Mouse (Mus musculus) retina, embryonic 14.5 days (tissue): ENCODE measurements at regions not wholly inside any gene's neighbourhood (a gene's known extent, or its start where the extent isn't known, plus 50 kb on each side); places are given as distances from the start of the nearest gene placed in this dataset.
A peak's percentile ranks its signal among the peaks of the same experiment; 100 is the strongest.

Experiments
- DNase-seq: peaks from one replicate; pipeline ENCODE4 v3.0.0-alpha.2; 2015; ENCODE audit warnings: low spot score

DNA sequence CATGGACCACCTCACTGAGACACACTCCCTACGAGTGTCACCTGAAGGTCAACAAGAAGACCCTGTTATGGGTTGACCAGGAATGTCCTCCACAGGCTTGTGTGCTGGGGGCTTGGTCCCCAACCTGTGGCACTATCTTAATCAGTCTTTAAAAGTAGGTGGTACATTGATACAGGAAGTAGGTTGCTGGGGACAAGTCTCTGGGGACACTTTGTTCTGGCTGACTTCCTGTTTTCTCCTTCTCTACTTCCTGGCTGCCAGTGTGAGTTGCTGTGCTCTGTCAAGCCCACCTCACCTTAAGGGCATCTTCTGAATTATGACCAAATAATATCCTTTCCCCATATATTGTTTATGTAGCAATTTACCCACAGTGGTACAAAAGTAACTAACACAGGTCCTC is 96.1 kb downstream of the Cct6b start:
- DNase-seq, result no peak

DNA sequence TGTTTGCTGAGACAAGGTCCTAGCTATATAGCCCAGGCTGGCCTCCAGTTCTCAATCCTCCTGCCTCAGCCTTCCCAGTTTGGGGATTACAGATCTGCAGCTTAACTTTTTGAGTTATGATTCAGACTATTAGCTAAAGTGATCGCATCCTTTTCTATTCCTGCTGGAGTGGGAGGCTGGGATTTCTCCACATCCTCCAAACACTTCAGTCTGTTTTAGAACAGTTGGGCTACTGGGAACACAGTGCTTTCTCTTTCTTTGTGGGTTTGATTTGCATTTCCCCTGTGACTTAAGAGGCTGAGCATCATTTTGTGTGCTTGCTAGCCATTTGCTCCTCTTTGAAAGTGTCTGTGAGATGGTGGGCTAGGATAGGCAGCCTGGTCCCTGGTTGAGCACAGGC is 100.0 kb downstream of the Cct6b start:
- no peak for DNase-seq

DNA sequence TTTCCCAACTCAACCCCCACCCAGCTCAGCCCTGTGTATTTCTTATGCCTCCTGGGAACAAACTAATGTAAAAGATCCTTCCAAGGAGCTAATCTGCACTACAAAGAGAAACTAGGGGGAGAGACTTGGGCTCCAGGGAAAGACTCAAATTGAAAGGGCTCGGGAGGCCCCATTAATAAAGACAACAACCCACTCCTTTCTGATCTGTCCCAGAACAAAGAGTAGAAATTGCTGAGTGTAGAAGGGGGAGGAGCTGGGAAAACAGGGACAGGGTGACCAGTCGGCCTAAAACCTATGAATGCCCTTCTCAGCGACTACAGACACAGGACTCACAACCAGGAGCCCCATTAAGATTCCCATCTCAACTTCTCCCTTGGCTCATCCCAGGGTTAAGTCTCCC is 102.0 kb downstream of the Cct6b start:
- no peak for DNase-seq

DNA sequence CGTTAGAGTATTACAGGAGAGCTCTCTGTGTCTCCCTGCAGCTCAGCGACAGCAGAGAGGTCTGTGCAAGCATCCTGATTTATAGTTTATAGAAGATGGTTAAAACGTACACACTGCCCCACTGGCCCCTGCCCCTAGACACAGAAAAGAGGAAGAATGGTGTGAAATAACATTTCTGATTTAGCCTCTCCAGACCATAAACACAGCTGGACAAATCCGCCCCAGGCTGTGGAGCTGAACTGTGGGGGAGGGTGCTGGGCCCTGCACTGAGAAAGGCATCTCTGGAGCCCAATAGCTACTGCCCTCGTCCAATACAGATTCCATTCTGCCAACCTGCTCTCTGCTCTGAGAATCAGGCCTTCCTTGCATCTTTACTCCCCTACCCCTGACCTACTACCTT is 112.4 kb downstream of the Cct6b start:
- no peak for DNase-seq

DNA sequence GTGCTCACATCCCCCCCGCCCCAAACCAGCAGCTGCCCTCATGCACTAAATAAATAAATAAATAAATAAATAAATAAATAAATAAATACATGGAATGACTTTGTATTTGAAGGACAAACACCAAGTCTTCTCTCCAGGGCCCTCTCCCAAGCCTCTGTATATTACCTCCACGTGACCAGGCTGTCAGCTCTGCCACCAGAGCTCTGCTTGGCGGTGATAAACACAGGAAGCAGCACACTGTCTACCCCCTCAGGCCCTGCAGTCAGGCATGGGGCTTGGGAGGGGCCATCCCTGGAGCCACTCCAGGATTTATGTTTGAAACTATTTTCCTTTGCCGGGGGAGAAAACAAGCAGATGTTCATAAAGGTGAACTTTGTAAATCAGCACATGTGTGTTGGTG is 125.6 kb downstream of the Cct6b start:
- no peak for DNase-seq

DNA sequence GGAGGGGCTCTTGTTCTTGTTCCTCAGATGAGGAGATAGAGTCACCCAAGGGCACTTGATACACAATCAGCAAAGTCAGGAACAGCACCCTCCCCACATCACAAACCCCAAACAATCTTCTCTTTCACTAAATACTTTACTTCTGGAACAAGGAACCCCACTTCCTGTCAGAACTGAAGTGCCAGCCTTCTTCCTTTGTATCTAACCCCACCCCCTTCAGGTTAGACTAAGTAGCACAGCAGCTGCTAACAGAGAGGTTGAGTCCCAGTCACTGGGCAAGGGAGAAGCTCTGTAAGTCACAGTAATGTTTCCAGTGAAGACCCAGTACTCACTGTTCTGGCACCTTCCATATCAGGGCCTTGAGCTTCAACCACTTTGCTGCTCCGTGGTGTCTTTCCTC is 131.9 kb downstream of the Cct6b start:
- DNase-seq, result no peak

DNA sequence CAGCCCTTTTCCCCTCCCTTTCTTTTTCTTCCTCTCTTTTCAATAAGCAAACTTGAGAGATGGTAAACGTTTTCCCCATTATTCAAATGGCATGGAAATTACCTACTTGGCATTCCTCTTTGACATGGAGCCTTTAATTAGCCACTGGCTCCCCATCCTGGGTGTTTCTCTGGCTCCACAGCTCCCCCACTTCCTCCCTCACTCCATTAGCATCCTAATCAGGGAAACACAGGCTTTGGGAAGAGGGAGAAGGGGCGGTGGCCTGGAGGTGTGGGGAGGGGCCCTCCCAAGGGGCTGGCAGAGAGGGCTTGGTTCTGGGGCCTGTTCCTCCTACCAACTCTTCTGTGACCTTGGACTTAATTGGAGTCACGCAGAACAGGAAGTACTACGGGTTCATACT is 132.7 kb downstream of the Cct6b start:
- DNase-seq, result no peak

DNA sequence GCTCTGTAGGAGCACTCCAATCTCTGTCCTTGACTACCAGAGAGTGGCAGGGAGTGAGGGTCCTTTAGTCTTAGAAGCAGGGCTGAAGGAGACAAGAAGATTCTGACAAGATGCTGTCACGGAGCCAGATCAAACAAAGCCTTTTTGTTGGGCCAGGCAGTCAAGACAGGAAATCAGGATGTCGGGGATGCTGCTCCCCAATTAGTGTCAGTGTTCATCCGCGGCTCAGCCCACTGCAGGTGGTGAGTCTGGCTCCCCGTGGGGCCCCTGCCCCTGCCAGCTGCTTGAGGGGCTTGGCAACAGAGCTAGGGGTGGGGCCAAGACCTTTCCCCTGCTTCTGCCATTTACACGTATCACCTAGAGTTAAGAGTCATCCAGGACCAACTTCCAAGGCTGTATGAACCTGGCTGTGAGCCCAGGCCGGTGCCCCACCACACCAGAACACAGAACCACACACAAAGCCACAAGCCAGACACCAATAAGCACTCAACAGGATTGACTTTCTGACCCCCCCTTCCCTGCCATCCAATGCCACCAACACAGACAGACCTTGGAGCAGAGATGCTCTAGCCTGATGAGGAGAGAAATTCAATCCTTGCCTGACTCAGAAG is 137.5 kb downstream of the Cct6b start:
- no peak for DNase-seq

DNA sequence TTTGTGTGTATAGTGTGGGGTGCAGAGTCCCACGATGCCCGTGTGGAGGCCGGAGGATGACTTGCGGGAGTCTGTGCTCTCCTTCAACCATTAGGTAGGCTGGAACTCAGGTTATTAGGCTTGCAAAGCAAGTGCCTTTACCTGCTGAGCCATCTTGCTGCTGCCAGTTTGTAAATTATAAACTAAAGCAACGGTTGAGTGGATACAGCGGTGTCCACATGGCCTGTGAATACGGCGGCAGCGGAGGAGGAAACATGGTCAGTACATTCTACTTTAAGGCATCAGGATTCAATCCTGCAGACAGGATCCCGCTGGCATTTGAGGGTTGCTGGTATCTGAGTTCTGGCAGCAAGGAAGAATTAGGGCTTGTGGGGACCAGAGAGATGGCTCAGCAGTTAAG is 143.1 kb downstream of the Cct6b start:
- no peak for DNase-seq

DNA sequence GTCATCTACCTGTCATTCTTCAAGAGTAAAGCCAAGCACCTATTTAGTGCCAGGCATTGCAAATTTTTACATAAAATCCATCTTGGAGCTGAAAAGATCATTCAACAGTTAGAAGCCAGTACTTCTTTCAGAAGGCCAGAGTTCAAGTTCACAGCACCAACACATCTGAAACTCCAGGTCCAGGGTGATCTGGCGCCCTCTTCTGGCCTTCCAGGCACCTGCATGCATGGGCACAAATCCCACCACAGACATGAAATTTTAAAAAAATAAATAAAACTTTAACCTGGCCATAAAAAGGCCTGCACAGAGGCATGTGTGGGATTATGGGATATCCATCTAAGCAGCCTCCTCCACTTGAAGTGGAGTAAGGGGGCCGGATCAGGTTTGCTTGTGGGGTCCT is 144.7 kb downstream of the Cct6b start:
- DNase-seq, result no peak

DNA sequence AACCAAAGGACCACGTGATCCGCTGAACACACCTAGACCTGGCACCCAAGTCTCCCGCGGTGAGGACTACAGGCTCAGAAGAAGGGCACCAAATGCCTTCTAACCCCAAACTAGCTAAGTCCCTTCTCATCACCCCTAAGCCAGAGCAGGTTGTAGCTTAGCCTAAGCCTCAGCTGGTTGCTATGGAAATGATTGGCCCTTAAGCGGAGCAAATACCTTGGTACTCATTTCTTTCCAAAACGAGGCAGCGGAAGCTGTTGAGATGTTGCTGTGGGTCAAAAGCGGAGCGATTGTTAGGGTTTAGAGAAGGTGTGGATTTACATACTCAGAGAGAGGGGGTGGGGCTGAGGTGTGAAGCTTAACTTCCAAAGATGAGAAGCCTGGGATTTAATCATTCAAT is 145.7 kb downstream of the Cct6b start:
- no peak for DNase-seq

DNA sequence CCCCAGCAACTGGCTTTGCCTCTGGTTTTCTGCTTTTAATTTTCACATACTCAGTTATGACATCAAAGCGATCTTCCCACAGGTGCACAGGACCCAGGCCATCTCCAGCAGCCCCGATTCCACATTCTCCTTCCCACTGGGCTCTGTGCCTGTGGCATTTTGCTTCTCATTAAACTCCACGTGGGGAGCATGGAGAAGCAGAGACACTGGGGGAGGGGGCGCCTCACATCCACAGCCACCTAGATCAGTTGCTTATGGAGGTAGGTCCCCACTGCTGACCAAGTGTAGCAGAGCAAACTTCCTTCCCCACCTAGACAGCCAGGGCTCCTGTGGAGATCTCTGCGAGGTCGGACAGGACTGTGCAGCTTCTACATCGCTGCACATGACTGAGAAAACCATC is 147.3 kb downstream of the Cct6b start:
- DNase-seq, result no peak

DNA sequence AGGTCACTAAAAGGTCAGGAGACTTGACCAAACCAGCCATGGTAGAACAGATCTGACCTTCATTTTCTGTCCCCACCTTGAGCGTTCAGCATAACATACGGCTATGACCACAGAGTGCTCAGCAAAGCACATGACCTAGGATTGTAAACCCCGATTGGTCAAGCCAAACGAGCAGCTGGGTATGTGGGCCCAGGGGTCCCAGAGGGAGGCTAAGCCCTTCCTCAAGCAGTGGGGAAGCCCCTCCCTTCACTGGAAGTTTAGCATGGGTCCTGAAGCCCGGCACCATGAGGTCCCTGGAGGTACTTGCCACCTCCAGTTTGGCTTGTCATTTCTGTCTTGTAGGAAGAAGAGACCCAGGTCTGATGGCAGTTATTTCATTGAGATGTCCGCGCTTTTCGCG is 149.8 kb downstream of the Cct6b start:
- no peak for DNase-seq

DNA sequence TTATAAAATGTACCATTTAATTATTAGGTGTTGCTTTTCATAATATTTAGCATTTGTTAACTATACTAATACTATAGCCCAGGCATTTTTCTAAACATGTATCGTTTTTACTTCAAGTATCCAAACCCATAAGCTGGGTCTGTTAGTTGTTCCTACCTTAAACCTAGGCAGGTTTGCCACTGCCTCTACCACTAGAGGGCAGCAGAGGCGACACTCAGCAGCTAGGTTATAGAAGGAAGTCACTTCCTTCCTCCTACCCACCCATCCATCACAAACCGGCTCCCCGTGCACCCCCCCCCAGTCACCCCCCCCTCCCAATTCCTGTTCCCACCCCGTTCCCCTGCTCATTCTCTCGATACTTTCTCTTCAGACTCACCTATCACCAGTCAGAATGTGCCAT is 150.6 kb downstream of the Cct6b start:
- peak; percentile 81 for DNase-seq

DNA sequence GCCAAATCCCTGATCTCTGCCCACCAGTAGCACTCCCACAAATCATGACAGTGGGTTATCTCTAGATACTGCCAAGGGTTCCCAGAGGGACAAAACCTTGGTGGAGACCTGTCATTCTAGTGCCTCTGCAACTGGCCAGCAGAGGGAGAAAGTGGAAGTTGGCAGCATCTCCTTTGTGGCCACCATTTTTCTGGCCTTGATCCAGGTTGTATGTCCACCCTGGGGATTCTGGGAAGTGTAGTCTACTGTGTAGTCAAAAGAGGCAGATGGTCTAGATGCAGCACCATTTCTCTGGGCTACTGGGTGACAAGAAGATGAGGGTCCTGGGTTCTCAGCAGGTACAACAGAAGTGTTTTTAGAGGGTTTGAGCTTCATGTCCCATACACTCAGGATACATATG is 152.1 kb downstream of the Cct6b start:
- peak; percentile 44 for DNase-seq

DNA sequence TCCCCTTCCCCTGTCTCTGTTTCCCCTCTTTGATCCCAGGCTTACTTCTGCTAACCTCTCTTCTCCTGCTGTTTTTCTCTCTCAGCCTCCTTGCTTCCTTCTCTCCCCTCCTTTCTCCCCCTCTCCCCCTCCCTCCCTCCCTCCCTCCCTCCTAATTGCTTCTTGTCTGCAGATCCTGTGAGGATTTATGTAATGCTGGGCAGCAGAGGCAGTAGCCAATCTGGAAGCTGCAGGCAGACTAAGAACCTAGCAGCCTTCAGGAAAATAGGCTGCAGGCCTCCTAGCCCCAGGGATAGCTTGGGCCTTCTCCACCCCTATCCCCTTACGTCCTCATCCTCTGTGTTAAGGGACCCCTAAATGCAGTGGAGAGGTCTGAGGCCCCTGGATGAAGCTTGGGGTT is 155.2 kb downstream of the Cct6b start:
- no peak for DNase-seq

DNA sequence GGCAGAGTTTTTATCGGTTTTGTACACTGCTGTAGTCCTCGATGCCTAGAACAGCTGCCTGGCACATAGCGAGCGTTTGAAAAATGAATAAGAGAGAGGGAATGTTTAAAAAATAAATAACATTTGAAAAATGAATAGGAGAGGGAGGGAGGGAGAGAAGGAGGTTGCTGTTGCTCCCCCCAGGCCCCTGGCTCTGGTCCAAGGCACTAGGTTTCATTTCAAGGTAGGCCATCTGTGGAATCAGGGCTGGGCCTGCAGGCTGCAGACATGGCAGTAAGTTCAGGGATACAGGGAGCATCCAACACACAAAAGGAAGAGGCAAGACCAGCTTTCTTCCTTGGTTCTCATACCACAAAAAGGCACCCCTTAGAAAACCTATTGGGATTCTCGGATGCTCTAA is 156.5 kb downstream of the Cct6b start:
- no peak for DNase-seq

DNA sequence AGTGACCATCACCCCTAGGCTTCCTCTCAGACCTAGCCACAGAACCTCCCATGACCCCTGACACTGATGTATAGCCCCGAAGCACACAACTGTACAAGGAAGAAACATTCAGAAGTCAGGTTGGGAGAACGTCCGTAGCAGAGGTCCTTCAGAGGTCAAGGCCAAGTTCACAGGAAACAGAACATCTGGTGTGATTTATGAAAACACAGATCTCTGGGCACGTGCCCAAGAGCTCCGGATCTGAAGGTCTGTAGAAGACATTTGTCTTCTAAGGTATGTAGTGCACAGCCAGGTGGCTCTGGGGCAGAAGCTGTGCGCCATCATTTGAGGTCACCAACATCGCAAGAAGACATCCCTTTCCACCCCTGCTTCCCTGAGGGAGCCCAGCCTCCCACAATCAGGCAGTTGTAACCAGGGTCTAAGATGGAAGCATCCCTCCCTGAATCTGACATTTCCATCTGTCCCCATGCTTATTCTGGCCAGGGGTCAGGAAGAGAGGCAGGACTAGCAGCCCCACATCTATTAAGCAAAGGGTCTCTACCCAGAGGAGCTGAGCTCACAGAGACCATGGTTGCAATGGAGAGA is 159.8 kb downstream of the Cct6b start:
- DNase-seq, result no peak

DNA sequence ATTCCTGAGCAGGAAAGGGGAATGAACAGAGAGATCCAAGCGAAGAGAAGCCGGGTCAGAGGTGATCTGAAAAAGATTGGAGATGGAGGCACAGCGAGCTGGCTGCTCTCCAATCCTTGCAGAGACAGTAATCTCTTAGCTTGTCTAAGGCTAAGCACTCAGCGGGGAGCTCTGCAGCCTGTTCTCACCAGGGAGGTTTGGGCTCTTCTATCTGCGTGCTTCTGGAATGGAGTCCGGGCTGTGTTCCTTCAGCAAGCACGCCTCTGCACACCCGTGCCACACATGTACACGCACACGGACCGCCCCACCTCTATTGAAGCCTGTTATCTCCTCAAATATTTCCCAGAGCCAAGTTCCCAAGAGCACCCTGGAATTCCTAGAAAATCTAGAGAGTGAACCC is 161.3 kb downstream of the Cct6b start:
- peak; percentile 34 for DNase-seq

DNA sequence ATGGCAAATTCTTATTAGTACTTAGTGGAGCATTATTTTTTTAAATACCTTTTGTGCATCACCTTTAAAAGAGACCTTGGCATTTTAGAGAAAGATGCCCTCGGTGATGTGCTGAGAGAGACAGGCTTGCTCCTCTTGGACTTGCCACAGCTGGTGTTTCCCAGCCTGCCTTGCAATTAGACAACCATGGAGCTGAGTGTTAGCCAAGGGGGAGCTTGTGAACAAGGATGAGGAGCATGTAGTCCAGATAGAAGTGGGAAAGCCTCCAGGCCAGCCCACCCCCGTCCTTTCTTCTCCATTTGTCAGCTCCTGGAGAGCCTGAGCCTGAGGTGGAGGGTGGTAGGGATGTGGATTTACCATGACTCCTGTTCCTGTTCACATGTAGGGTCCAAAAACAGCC is 161.9 kb downstream of the Cct6b start:
- DNase-seq, result no peak

DNA sequence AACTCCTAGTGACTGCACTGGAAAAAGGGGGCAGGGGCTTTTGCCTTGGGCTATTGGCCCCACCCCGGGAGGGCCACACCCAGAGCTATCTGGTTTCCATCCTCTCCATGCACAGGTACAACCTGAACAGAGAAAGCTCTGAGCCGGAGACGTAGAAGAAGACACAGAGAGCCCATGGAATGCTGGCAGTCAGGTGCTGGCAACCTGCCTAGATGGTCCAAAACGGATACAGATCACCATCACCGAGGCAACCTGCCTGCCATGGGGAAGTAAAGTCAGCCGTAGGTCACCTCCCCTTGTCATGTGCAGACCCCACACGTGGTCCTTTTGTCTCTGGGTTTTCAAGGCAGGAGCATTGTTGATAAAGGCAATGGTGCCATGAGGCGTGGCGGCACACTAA is 164.0 kb downstream of the Cct6b start:
- no peak for DNase-seq

DNA sequence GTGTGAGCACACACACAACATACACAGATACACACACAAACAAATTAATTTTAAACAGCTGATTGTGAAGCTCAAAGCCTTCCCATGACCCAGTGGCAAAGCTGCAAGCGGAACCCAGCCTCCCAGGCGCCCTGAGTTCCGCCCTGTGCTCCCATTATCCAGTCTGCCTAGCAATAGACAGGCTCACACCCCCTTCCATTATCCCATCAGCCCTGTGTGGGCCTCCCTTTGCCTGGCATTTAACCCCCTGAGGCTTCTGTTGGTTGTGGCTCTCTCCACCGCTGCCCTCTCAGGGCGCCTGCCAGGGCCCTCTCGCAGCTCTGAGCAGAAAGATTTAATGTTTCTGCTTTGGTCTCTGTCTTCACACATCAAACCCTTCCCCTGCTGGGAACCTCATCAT is 166.4 kb downstream of the Cct6b start:
- no peak for DNase-seq

DNA sequence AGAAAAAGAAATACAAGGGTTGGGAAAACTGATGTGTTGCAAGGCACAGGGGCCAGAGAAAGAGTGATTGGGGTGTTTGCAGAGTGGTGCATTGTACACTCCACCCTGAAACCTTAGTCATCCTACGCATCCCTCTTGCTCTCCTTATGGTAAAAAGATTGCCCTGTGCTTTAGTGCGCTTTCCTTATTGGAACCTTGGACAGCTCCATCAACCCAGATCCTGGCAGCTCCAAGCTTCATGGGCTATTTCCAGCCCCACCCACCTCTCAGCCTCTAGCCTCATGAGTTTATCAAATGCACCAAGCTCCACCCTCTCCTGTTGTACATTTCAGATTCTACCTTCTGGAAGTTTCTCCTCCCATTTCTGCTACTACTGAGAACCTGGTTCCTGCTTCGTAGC is 167.3 kb downstream of the Cct6b start:
- no peak for DNase-seq

DNA sequence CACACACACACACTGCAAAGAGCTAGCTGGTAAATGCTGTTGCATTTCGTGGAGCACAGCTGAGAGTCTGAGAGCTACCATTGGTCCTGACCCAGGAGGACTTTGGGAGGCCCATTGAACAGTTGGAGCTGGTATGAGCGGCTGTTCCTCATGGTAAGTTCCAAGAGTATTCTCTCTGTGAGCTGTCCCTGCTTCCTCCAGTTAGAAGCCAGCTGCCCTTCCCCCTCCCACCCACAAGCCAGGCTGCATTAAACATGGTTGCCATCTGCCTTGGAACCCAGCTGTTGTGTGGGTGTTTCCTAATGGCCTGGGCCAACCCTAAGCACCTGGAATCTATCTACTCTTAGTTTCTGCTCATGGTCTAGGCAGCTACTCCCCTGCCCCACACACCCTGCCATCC is 174.4 kb downstream of the Cct6b start:
- no peak for DNase-seq

DNA sequence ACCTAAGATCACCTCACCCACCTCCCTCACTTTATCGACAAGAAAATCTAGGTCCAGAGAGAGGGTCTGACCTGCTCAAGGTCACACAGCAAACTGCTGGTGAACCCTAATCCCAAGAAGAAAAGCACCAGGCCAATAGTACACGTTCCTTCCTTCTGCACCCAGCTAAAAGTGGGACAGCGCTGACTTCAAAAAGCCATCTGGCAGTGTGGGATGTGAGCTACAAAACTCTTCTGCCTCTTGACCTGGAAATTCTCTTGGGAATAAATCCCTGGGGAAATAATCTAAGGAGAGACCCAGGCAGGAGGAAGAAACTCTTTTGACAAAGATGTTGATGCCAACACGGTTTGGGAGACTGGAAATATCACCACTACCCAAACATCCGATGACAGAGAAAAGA is 175.4 kb downstream of the Cct6b start:
- DNase-seq, result no peak
